Mouse (Mus musculus) heart, postnatal 25 days (tissue): ENCODE data around the gene Mt4. TPM values are rescaled to one million over a fixed set of nuclear protein-coding genes. Genes with fewer than 3 reads are reported as not detected.

Source experiments
- DNase-seq: peaks from one replicate; pipeline ENCODE4 v3.0.0; 2022; ENCODE audit warnings: low spot score
- intact Hi-C: fragments of 180-260 bp; cut with DNase I; formaldehyde crosslinking; loops from one replicate; pipeline ENCODE4 v1.15.1; 2025
- total RNA-seq, 2 experiments: library from RNA; stranded (reverse); gene quantifications; 2 replicates each; pipeline ENCODE4 v1.2.3; 2021

Gene Mt4
- total RNA-seq: not detected

- intact Hi-C loops: no loop called here
- no peak for DNase-seq
Observed at GRCm38 (mm10) chr8:94136933-94137332, at the start of gene Mt4. Mt4 (plus strand) TSS chr8:94137197.

GRCm38 (mm10) chr8:94087964-94088363 lies 49.0 kb upstream of the Mt4 start:
- DNase-seq: no peak
- intact Hi-C loops: no loop called here

- intact Hi-C loops: no loop called here
- no peak for DNase-seq
Observed at GRCm38 (mm10) chr8:94089715-94090114, 47.3 kb upstream of the Mt4 start.

GRCm38 (mm10) chr8:94092848-94093247 lies 44.1 kb upstream of the Mt4 start:
- no peak for DNase-seq
- intact Hi-C loops: no loop called here

GRCm38 (mm10) chr8:94094281-94094680 lies 42.7 kb upstream of the Mt4 start:
- intact Hi-C loops: no loop called here
- no peak for DNase-seq

- peak; percentile 99 for DNase-seq
- intact Hi-C loops: loop anchor here (2.0 to 5.0 kb wide), 2 partner anchors 96 to 114 kb away; partner anchors contain the start of gene Nup93
Observed at GRCm38 (mm10) chr8:94098081-94098974, 38.7 kb upstream of the Mt4 start, which contains the start of gene Bbs2. Bbs2 (minus strand) TSS chr8:94098928.

GRCm38 (mm10) chr8:94098996-94099395 lies 38.0 kb upstream of the Mt4 start:
- intact Hi-C loops: loop anchor here (2.0 to 5.0 kb wide), 2 partner anchors 96 to 113 kb away; partner anchors contain the start of gene Nup93
- DNase-seq: no peak

- no peak for DNase-seq
- intact Hi-C loops: loop anchor here (5.0 kb wide), 1 partner anchor 48 kb away; the partner anchor contains the start of gene Mt3
Observed at GRCm38 (mm10) chr8:94104146-94104545, 32.9 kb upstream of the Mt4 start.

GRCm38 (mm10) chr8:94107871-94108270 lies 29.1 kb upstream of the Mt4 start:
- peak; percentile 5 for DNase-seq
- intact Hi-C loops: no loop called here

GRCm38 (mm10) chr8:94109396-94109795 lies 27.6 kb upstream of the Mt4 start:
- no peak for DNase-seq
- intact Hi-C loops: no loop called here

GRCm38 (mm10) chr8:94109835-94110234 lies 27.2 kb upstream of the Mt4 start:
- intact Hi-C loops: no loop called here
- DNase-seq: no peak

GRCm38 (mm10) chr8:94110526-94111177 lies 26.3 kb upstream of the Mt4 start:
- intact Hi-C loops: no loop called here
- DNase-seq: no peak

- intact Hi-C loops: no loop called here
Observed at GRCm38 (mm10) chr8:94113435-94113834, 23.6 kb upstream of the Mt4 start.

GRCm38 (mm10) chr8:94113972-94114371 lies 23.0 kb upstream of the Mt4 start:
- intact Hi-C loops: no loop called here
- DNase-seq: no peak

More at GRCm38 (mm10) chr8:94113435-94113834, 23.6 kb upstream of the Mt4 start:
- no peak for DNase-seq

GRCm38 (mm10) chr8:94118776-94119430 lies 18.1 kb upstream of the Mt4 start:
- intact Hi-C loops: no loop called here
- no peak for DNase-seq

GRCm38 (mm10) chr8:94121625-94122024 lies 15.4 kb upstream of the Mt4 start:
- DNase-seq: no peak
- intact Hi-C loops: no loop called here

GRCm38 (mm10) chr8:94122711-94123468 lies 14.1 kb upstream of the Mt4 start:
- intact Hi-C loops: no loop called here
- DNase-seq: no peak

GRCm38 (mm10) chr8:94127711-94128110 lies 9.3 kb upstream of the Mt4 start:
- DNase-seq: no peak
- intact Hi-C loops: no loop called here

- intact Hi-C loops: no loop called here
- no peak for DNase-seq
Observed at GRCm38 (mm10) chr8:94129133-94129789, 7.7 kb upstream of the Mt4 start.
